Mouse (Mus musculus): ENCODE measurements around the gene Snx30. TPM values are rescaled to one million over a fixed set of nuclear protein-coding genes. Genes with fewer than 3 reads are reported as not detected.

Gene Snx30
- 10 to 100 TPM; 20.1 to 25.1 TPM for total RNA-seq (2023)

GRCm38 (mm10) chr4:59805181-59805967 lies at the start of gene Snx30:
Gene Snx30 (plus strand): TSS chr4:59805840.

GRCm38 (mm10) chr4:59801489-59801888 lies 4.2 kb upstream of the Snx30 start, which contains the start of gene Inip:
Gene Inip (minus strand): TSS chr4:59801589.

GRCm38 (mm10) chr4:59914608-59915403 lies 109.2 kb downstream of the Snx30 start, which contains the start of gene Slc46a2:
Gene Slc46a2 (minus strand): TSS chr4:59915056.

Other genes with a start within 250 kb of the Snx30 start
- 10 to 100 TPM; 16.2 to 16.3 TPM for gene Hsdl2, start 224.3 kb upstream of the Snx30 start, total RNA-seq (2023)
- 1 to 10 TPM; 3.8 to 6.4 TPM for gene E130308A19Rik, start 179.6 kb upstream of the Snx30 start, total RNA-seq (2023)
- 10 to 100 TPM; 26.9 to 28.5 TPM for gene Inip, start 4.3 kb upstream of the Snx30 start, total RNA-seq (2023)
- not detected for gene Slc46a2, start 109.2 kb downstream of the Snx30 start, total RNA-seq (2023)
- not detected for gene Mup4, start 154.9 kb downstream of the Snx30 start, total RNA-seq (2023)
- not detected for gene Mup6, start 158.5 kb downstream of the Snx30 start, total RNA-seq (2023)